Mouse (Mus musculus) midbrain, embryonic 14.5 days (tissue): ENCODE measurements at regions not wholly inside any gene's neighbourhood (a gene's known extent, or its start where the extent isn't known, plus 50 kb on each side); places are given as distances from the start of the nearest gene placed in this dataset.

Source experiments
- ATAC-seq: fragments of 200-750 bp; cut with Nextera tagmentation; 2 replicates; pipeline ENCODE4 v1.8.0; 2017; ENCODE audit warnings: moderate number of reproducible peaks, moderate library complexity; ENCODE audit not compliant: low FRiP score, low TSS enrichment
- DNase-seq: peaks from one replicate; pipeline ENCODE4 v3.0.0-alpha.2; 2015
- H3K27ac ChIP-seq: fragments of 300-500 bp; sonication (generic); replicated peaks from 2 replicates; pipeline ENCODE4 v1.5.1; 2014; ENCODE audit warnings: mild to moderate bottlenecking, low read depth, low read length, moderate library complexity
- H3K27me3 ChIP-seq: fragments of 300-500 bp; sonication (generic); 2 replicates; pipeline ENCODE4 v1.6.1; 2014; ENCODE audit warnings: low read length, control low read depth, mixed read lengths; ENCODE audit not compliant: control insufficient read depth, insufficient read depth
- H3K36me3 ChIP-seq: fragments of 300-500 bp; sonication (generic); 2 replicates; pipeline ENCODE4 v1.6.1; 2014; ENCODE audit warnings: low read length, control low read depth; ENCODE audit not compliant: control insufficient read depth, insufficient read depth
- H3K4me1 ChIP-seq: fragments of 300-500 bp; sonication (generic); 2 replicates; pipeline ENCODE4 v1.6.1; 2014; ENCODE audit warnings: mild to moderate bottlenecking, antibody characterized with exemption, low read length, control low read depth; ENCODE audit not compliant: control insufficient read depth, insufficient read depth
- H3K4me2 ChIP-seq: fragments of 300-500 bp; sonication (generic); 2 replicates; pipeline ENCODE4 v1.6.1; 2014; ENCODE audit warnings: mild to moderate bottlenecking, low read length, moderate library complexity
- H3K4me3 ChIP-seq: fragments of 300-500 bp; sonication (generic); replicated peaks from 2 replicates; pipeline ENCODE4 v1.5.1; 2014; ENCODE audit warnings: low read depth, low read length
- H3K9ac ChIP-seq: fragments of 300-500 bp; sonication (generic); replicated peaks from 2 replicates; pipeline ENCODE4 v1.6.1; 2014; ENCODE audit warnings: mild to moderate bottlenecking, low read length, moderate library complexity
- H3K9me3 ChIP-seq: fragments of 300-500 bp; sonication (generic); 2 replicates; pipeline ENCODE4 v1.6.1; 2016; ENCODE audit warnings: low read length, control low read depth, mixed read lengths; ENCODE audit not compliant: control insufficient read depth
- WGBS: fragments of 180-500 bp; shearing (Covaris S2); extraction: QIAGEN DNeasy Blood & Tissue Kit; methylation state at CpG from one replicate; pipeline ENCODE4 v1.1.7; 2014; 5-methylcytosine and 5-hydroxymethylcytosine counted together

- no peak overlapping the region for H3K27ac ChIP-seq
- ATAC-seq (no peak), DNase-seq (peak; percentile 75)
- H3K9me3 ChIP-seq: no peaks in the 10 kb centered on the region
- no peak overlapping the region for H3K9ac ChIP-seq
- no peaks in the 10 kb centered on the region for H3K4me1 ChIP-seq
- WGBS: 43% methylated on average over 3 of the region's 3 CpGs
- no peaks in the 10 kb centered on the region for H3K27me3 ChIP-seq
- no peaks in the 10 kb centered on the region for H3K36me3 ChIP-seq
- H3K4me3 ChIP-seq: no peak overlapping the region
- H3K4me2 ChIP-seq: no peak overlapping the region
Measured at GRCm38 (mm10) chr10:92307861-92308260, 414.4 kb downstream of the Nedd1 start.

DNA sequence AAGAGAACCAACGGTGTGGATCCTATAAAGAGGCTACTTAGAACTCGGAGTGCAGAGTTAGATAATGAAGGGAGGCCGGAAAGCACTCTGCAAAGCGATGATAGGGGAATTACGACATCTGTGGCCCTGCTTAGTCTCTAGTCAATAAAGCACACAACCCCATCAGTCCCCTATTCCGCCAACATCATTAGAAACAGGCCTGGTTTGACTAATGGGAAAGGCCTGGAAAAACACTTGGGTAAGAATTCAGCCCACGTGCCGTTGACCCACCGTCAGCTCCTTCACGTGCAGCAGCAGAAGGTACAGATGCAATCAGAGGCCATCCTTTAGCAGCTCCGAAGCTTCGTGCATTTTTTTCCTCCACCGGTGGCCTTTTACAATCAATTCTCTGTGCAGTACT is 423.5 kb downstream of the Nedd1 start:
- Histone ChIP-seq H3K27me3 (no peaks in the 10 kb centered on the region), H3K4me2 (no peak overlapping the region), H3K4me3 (no peak overlapping the region), H3K9ac (no peak overlapping the region), H3K36me3 (no peaks in the 10 kb centered on the region), H3K9me3 (0 out of 2 replicates have a peak, but pooled peaks cover 4% of the 10 kb centered on the region), H3K4me1 (peaks cover 12% of the 10 kb centered on the region), H3K27ac (no peak overlapping the region)
- no peak for DNase-seq
- WGBS: 82% methylated on average over 13 of the region's 13 CpGs
- no peak for ATAC-seq

GRCm38 (mm10) chr10:92296837-92297236 is 425.4 kb downstream of the Nedd1 start:
- Histone ChIP-seq H3K27ac (peak overlapping the region; percentile 47), H3K36me3 (no peaks in the 10 kb centered on the region), H3K9ac (no peak overlapping the region), H3K4me2 (peak overlapping the region; percentile 3), H3K4me1 (peaks cover 12% of the 10 kb centered on the region), H3K27me3 (no peaks in the 10 kb centered on the region), H3K9me3 (0 out of 2 replicates have a peak, but pooled peaks cover 4% of the 10 kb centered on the region), H3K4me3 (no peak overlapping the region)
- DNase-seq (no peak), ATAC-seq (no peak)
- 57% methylated on average over 4 of the region's 4 CpGs for WGBS

DNA sequence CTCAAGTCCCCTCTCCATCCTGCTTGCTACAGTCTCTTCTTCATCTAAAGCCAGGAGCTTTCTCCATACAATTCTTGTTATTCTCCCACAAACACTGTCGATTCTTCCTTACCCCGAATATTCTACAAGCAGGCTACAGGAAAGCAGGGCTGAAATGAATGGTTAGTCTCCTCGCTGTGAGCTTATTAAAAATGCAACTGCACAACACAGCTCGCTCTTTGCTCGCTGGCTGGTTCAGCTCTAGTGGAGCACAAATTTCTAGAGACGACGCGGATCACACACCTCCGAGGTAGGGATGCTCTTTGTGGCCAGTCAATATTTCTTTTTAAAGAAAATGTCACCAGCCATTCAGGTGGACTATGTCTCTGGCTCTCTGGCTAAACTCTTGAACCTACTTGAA is 425.9 kb downstream of the Nedd1 start:
- peaks cover 12% of the 10 kb centered on the region for H3K4me1 ChIP-seq
- ATAC-seq: no peak
- WGBS: 26% methylated on average over 9 of the region's 9 CpGs
- 0 out of 2 replicates have a peak, but pooled peaks cover 4% of the 10 kb centered on the region for H3K9me3 ChIP-seq
- peak overlapping the region; percentile 3 for H3K4me2 ChIP-seq
- H3K36me3 ChIP-seq: no peaks in the 10 kb centered on the region
- peak overlapping the region; percentile 47 for H3K27ac ChIP-seq
- H3K4me3 ChIP-seq: no peak overlapping the region
- DNase-seq: peak; percentile 69
- H3K27me3 ChIP-seq: no peaks in the 10 kb centered on the region
- 0 out of 2 replicates have a peak overlapping the region, but pooled peaks have one; percentile 12 for H3K9ac ChIP-seq

DNA sequence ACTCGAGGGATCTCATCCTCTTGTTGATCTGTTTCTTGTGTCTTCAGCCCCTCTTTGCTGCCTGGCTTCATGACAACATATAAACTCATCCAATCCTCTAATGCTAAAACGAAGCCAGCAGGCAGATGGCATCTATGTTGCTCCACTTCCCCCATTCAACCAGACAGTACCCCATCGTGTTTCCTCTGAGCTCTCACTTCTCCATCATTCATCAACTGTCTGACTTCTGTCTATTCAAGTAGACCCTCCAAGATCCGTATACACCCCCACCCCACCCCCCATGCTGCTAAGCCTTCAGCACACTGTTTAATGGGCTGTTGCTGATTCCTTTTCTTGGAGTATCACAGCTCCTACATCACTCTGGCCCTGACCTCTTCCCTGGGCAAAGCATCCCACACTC is 429.0 kb downstream of the Nedd1 start:
- ATAC-seq (no peak), DNase-seq (no peak)
- H3K9ac ChIP-seq: no peak overlapping the region
- WGBS: 75% methylated on average over 4 of the region's 4 CpGs
- no peaks in the 10 kb centered on the region for H3K27me3 ChIP-seq
- H3K36me3 ChIP-seq: no peaks in the 10 kb centered on the region
- no peaks in the 10 kb centered on the region for H3K9me3 ChIP-seq
- H3K4me1 ChIP-seq: peaks cover 12% of the 10 kb centered on the region
- no peak overlapping the region for H3K4me3 ChIP-seq
- no peak overlapping the region for H3K4me2 ChIP-seq
- no peak overlapping the region for H3K27ac ChIP-seq

DNA sequence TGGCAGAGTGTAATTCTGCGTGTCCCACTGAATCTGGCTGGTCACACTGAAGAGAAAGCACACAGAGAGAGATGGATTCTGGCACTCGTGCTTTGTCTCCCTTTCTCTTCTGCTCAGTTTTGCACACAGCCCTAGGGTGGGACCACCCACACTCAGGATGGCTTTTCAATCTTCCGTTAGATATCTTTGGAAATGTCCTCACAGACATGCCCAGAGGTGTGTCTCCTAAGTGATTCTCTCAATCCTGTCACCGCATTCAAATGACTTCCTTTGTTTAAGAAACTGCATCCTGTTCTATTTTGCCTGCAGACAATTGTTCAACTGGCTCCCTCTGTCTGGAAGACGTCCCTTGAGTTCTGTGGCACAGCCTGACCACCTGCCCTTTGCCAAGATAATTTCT is 433.0 kb downstream of the Nedd1 start:
- H3K9me3 ChIP-seq: no peaks in the 10 kb centered on the region
- no peak overlapping the region for H3K4me2 ChIP-seq
- no peak overlapping the region for H3K9ac ChIP-seq
- 17% methylated on average over 5 of the region's 5 CpGs for WGBS
- ATAC-seq: no peak
- no peaks in the 10 kb centered on the region for H3K4me1 ChIP-seq
- H3K36me3 ChIP-seq: no peaks in the 10 kb centered on the region
- no peaks in the 10 kb centered on the region for H3K27me3 ChIP-seq
- peak; percentile 41 for DNase-seq
- H3K4me3 ChIP-seq: no peak overlapping the region
- H3K27ac ChIP-seq: no peak overlapping the region

DNA sequence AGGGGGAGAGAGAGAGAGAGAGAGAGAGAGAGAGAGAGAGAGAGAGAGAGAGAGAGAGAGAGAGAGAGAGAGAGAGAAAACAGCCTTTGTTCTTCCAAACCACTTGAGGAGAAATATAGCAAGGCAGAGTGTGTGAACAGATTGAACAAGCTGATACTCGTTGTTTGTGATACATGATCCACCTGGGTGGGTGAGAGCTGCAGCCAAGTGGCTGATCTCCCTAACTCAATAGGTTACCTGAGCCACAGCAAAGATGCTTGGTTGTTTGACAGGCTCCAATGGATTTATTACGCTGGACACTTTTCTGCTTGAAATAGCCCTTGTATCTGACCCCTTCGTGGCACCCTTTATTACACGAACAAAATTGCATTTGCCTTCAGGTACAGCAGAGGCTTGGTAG is 438.0 kb downstream of the Nedd1 start:
- WGBS: 69% methylated on average over 4 of the region's 4 CpGs
- Histone ChIP-seq H3K9ac (no peak overlapping the region), H3K27me3 (no peaks in the 10 kb centered on the region), H3K36me3 (no peaks in the 10 kb centered on the region), H3K4me3 (no peak overlapping the region), H3K4me1 (no peaks in the 10 kb centered on the region), H3K27ac (no peak overlapping the region), H3K4me2 (no peak overlapping the region), H3K9me3 (no peaks in the 10 kb centered on the region)
- no peak for ATAC-seq
- no peak for DNase-seq

DNA sequence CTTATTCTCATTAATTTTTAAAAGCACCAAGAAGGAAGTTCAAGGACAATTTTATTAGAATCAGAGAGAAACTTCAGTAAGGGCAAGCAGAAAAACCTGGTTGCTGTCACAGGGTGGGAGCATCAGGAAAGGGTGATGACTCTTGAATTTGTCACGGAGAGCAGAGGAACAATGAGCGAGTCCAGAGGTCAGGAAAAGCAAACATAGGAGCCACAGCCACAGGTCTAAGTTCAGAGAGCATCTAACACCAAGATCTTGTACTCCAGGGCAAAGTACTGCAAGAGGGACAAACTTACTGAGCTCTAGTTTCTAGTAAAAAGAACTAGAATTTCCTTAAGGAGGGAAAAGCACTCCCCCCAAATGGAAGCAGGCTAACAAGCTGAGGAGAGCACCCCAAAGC is 444.2 kb downstream of the Nedd1 start:
- Histone ChIP-seq H3K4me1 (no peaks in the 10 kb centered on the region), H3K4me3 (no peak overlapping the region), H3K27me3 (no peaks in the 10 kb centered on the region), H3K36me3 (no peaks in the 10 kb centered on the region), H3K27ac (no peak overlapping the region), H3K4me2 (no peak overlapping the region), H3K9ac (no peak overlapping the region), H3K9me3 (no peaks in the 10 kb centered on the region)
- 47% methylated on average over 2 of the region's 2 CpGs for WGBS
- ATAC-seq (no peak), DNase-seq (no peak)

- no peak for ATAC-seq
- 65% methylated on average over 3 of the region's 3 CpGs for WGBS
Measured at GRCm38 (mm10) chr10:92257815-92258214, 464.4 kb downstream of the Nedd1 start.

More at GRCm38 (mm10) chr10:92257815-92258214, 464.4 kb downstream of the Nedd1 start:
- Histone ChIP-seq H3K9ac (no peak overlapping the region), H3K4me1 (no peaks in the 10 kb centered on the region), H3K27me3 (no peaks in the 10 kb centered on the region), H3K4me2 (no peak overlapping the region), H3K27ac (no peak overlapping the region), H3K36me3 (no peaks in the 10 kb centered on the region), H3K9me3 (no peaks in the 10 kb centered on the region), H3K4me3 (no peak overlapping the region)
- DNase-seq: no peak
